Mouse (Mus musculus) small intestine, adult 2 months (tissue): ENCODE measurements around the gene Sag.

Source experiments
- CTCF ChIP-seq: fragments of 200-500 bp; IDR thresholded peaks from 2 replicates; pipeline ENCODE4 v1.5.1; 2012; ENCODE audit warnings: low read depth, mild to moderate bottlenecking, control low read depth, inconsistent platforms, low read length, moderate library complexity, mixed read lengths; ENCODE audit not compliant: insufficient replicate concordance, insufficient read length; ENCODE audit errors: extremely low read depth
- POLR2A ChIP-seq: fragments of 200-500 bp; IDR thresholded peaks from 2 replicates; pipeline ENCODE4 v1.6.1; 2012; ENCODE audit warnings: low read depth, mild to moderate bottlenecking, control low read depth, inconsistent platforms, low read length, moderate library complexity

- TF ChIP-seq POLR2A (no peak), CTCF (no peak)
These were observed at the start of gene Sag for GRCm38 (mm10) chr1:87803576-87803975.
